ENCODE assay signal across 8 mouse cellular contexts in genomic region chr10:24591136-24591535, GRCm38 (mm10). TPM values are rescaled to one million over a fixed set of nuclear protein-coding genes. Genes with fewer than 3 reads are reported as not detected.
DNase-seq lines count a peak whose midpoint lies in the region; ATAC-seq and TF ChIP-seq lines count a peak whose summit lies in the region.

No protein-coding gene starts in this region.

- H3K9me3 ChIP-seq in embryonic facial prominence, embryonic 10.5 days, result no peaks in the 10 kb centered on the region

- peaks cover 46% of the 10 kb centered on the region for H3K4me1 ChIP-seq in embryonic facial prominence, embryonic 10.5 days
- H3K4me1 ChIP-seq in heart, adult 2 months (ENCODE audit: control insufficient read depth, insufficient read depth, low read length), result peaks cover 6% of the 10 kb centered on the region

- TF ChIP-seq CTCF in heart, adult 2 months (IDR thresholded peaks at IDR 0.05), result 0 out of 2 replicates have a peak, but pooled peaks have one; percentile 99

- H3K27me3 ChIP-seq in embryonic facial prominence, embryonic 10.5 days (replicated peaks; ENCODE audit: low read depth, poor library complexity, severe bottlenecking), result no peaks in the 10 kb centered on the region
- no peaks in the 10 kb centered on the region for H3K27me3 ChIP-seq in heart, adult 2 months (ENCODE audit: control insufficient read depth, insufficient read depth, low read length)

- peak; percentile 90 for DNase-seq in adrenal gland, postnatal 10 days
- peak; percentile 80 for DNase-seq in embryonic facial prominence, embryonic 10.5 days (ENCODE audit: low spot score)
- DNase-seq in heart, adult 2 months, result peak; percentile 76 to 83
- DNase-seq in layer of hippocampus, adult 11-12 months (ENCODE audit: low spot score), result peak; percentile 80
- peak; percentile 94 for DNase-seq in lung, postnatal 14 days
- DNase-seq in retina, postnatal 7 days (ENCODE audit: low read depth, low spot score), result peak; percentile 49
- DNase-seq in thymus, postnatal 4 days, result peak; percentile 93

- no peaks in the 10 kb centered on the region for H3K79me2 ChIP-seq in heart, adult 2 months (replicated peaks; ENCODE audit: control insufficient read depth, insufficient read depth, low read length)

- peak; percentile 89 for ATAC-seq in CD4-positive, CD25-positive, alpha-beta regulatory T cell, adult 4 months

- 19% methylated on average over 4 of the region's 4 CpGs for WGBS in embryonic facial prominence, embryonic 10.5 days
- 28% methylated on average over 4 of the region's 4 CpGs for WGBS in heart, adult 2 months

- no peak overlapping the region for H3K9ac ChIP-seq in heart, adult 2 months (ENCODE audit: low read depth, low read length)

- no peak overlapping the region for H3K27ac ChIP-seq in embryonic facial prominence, embryonic 10.5 days (replicated peaks)
- H3K27ac ChIP-seq in heart, adult 2 months, result peak overlapping the region; percentile 20

- no peaks in the 10 kb centered on the region for H3K36me3 ChIP-seq in embryonic facial prominence, embryonic 10.5 days (replicated peaks)
- H3K36me3 ChIP-seq in heart, adult 2 months (ENCODE audit: control insufficient read depth, insufficient read depth, low read length), result peaks cover 8% of the 10 kb centered on the region

- intact Hi-C loops in heart, adult 2 months (cut with DNase I), result loop anchor here (2.0 to 5.0 kb wide), 2 partner anchors 109 to 208 kb away; no protein-coding TSS in a partner anchor

- no peak for TF ChIP-seq POLR2A in heart, adult 2 months (IDR thresholded peaks at IDR 0.05; ENCODE audit: insufficient read depth, low read depth, low read length)

- no peak overlapping the region for H3K4me3 ChIP-seq in embryonic facial prominence, embryonic 10.5 days
- no peak overlapping the region for H3K4me3 ChIP-seq in heart, adult 2 months

- TF ChIP-seq EP300 in heart, adult 2 months (IDR thresholded peaks at IDR 0.05; ENCODE audit: insufficient read depth, low read depth, low read length), result peak; percentile 58; the same call in 1 of the 2 replicates

RNA-seq across cellular contexts. Expression of gene Ccn2, which starts 4.1 kb away (rescaled TPM):
- not detected for polyA plus RNA-seq in CD4-positive, CD25-positive, alpha-beta regulatory T cell, adult 4 months (2017; shearing (Covaris generic))
- total RNA-seq in adrenal gland, postnatal 10 days (2021), result 10 to 100 TPM; 20.5 to 47.0 TPM
- 7.9 and 10.1 TPM in 2 replicates for polyA plus RNA-seq in embryonic facial prominence, embryonic 10.5 days (2016; fragmentation: Nextera tagmentation; extraction: Ambion mirVana)
- 100 to 1,000 TPM in 1 of 2 experiments, 10 to 100 TPM in 1; 62.8 to 108 TPM for total RNA-seq in heart, adult 2 months (2021)
- 93.2 and 141 TPM in 2 replicates for polyA plus RNA-seq in heart, adult 2 months (2012; rRNA removed)
